Mouse (Mus musculus) ES-E14 (cell line): ENCODE data around the gene Tomm70a.
"Not testable (repeated sequence)": the region's sequence is repeated elsewhere in the genome, so short reads cannot be mapped to it uniquely, and the experiment has no call there.

ENCODE experiments used
- CHD2 ChIP-seq: IDR thresholded peaks from 2 replicates; pipeline ENCODE4 v1.6.1; 2014; ENCODE audit warnings: mild to moderate bottlenecking, low read depth, low read length, inconsistent platforms
- HCFC1 ChIP-seq: IDR thresholded peaks from 2 replicates; pipeline ENCODE4 v1.6.1; 2012; ENCODE audit warnings: low read length, inconsistent platforms, borderline replicate concordance; ENCODE audit not compliant: insufficient read depth
- ZC3H11A ChIP-seq: IDR thresholded peaks from 2 replicates; pipeline ENCODE4 v1.6.1; 2012; ENCODE audit warnings: low read depth, mild to moderate bottlenecking, inconsistent platforms, low read length, borderline replicate concordance
- ZNF384 ChIP-seq: IDR thresholded peaks from 2 replicates; pipeline ENCODE4 v1.6.1; 2012; ENCODE audit warnings: low read depth, low read length, inconsistent platforms

- not testable (repeated sequence) for TF ChIP-seq HCFC1, ZC3H11A, ZNF384, CHD2
These were observed 53.0 kb downstream of the Tomm70a start for GRCm38 (mm10) chr16:57174480-57174879.
